Mouse (Mus musculus) thymus, adult 2 months (tissue): Measurements from ENCODE around the gene Ssr1. TPM values are rescaled to one million over a fixed set of nuclear protein-coding genes. Genes with fewer than 3 reads are reported as not detected.

ENCODE experiments used
- DNase-seq: peaks from one replicate; pipeline ENCODE4 v3.0.0; 2021
- H3K27ac ChIP-seq: fragments of 200-500 bp; 2 replicates; pipeline ENCODE4 v1.5.1; 2012; ENCODE audit warnings: low read length, control low read depth; ENCODE audit not compliant: control insufficient read depth, insufficient read depth
- H3K27me3 ChIP-seq: fragments of 200-500 bp; 2 replicates; pipeline ENCODE4 v1.6.1; 2012; ENCODE audit warnings: mild to moderate bottlenecking, low read length, moderate library complexity, mixed read lengths; ENCODE audit not compliant: control insufficient read depth, insufficient read depth
- H3K36me3 ChIP-seq: fragments of 200-500 bp; 2 replicates; pipeline ENCODE4 v1.6.1; 2012; ENCODE audit warnings: mild to moderate bottlenecking, low read length, moderate library complexity; ENCODE audit not compliant: control insufficient read depth, insufficient read depth
- H3K4me1 ChIP-seq: fragments of 200-500 bp; replicated peaks from 2 replicates; pipeline ENCODE4 v1.6.1; 2012; ENCODE audit warnings: low read length; ENCODE audit not compliant: control insufficient read depth, insufficient read depth
- H3K4me3 ChIP-seq: fragments of 200-500 bp; 2 replicates; pipeline ENCODE4 v1.5.1; 2012; ENCODE audit warnings: mild to moderate bottlenecking, low read length, control low read depth, moderate library complexity; ENCODE audit not compliant: control insufficient read depth, insufficient read depth
- CTCF ChIP-seq: fragments of 200-500 bp; IDR thresholded peaks from 2 replicates; pipeline ENCODE4 v1.5.1; 2012; ENCODE audit warnings: mild to moderate bottlenecking, control low read depth, low read length, moderate library complexity, borderline replicate concordance; ENCODE audit not compliant: control insufficient read depth, poor library complexity, insufficient read depth; ENCODE audit errors: extremely low read depth
- POLR2A ChIP-seq: fragments of 200-500 bp; IDR thresholded peaks from 2 replicates; pipeline ENCODE4 v1.6.1; 2012; ENCODE audit warnings: mild to moderate bottlenecking, low read length, control low read depth, moderate library complexity; ENCODE audit not compliant: control insufficient read depth, poor library complexity, insufficient read depth; ENCODE audit errors: extremely low read depth
- WGBS: fragments of 180-500 bp; shearing (Covaris S2); methylation state at CpG from one replicate; pipeline ENCODE4 v1.1.7; 2018; 5-methylcytosine and 5-hydroxymethylcytosine counted together
- polyA plus RNA-seq: library from polyadenylated mRNA; depleted of rRNA; stranded (reverse); fragments of >200 nt; gene quantifications from 2 replicates; pipeline ENCODE4 v1.2.3, GENCODE M21; 2012

The Ssr1 gene
- polyA plus RNA-seq, 1 experiment, result 7.2 TPM

GRCm38 (mm10) chr13:37986166-37986565, 7.9 kb downstream of the Ssr1 start:
- 96% methylated on average over 10 of the region's 10 CpGs for WGBS
- no peak for DNase-seq
- no peaks in the 10 kb centered on the region for H3K27me3 ChIP-seq
- TF ChIP-seq CTCF, result no peak
- TF ChIP-seq POLR2A, result no peak
- H3K4me1 ChIP-seq, result no peaks in the 10 kb centered on the region
- H3K4me3 ChIP-seq, result no peak overlapping the region
- H3K27ac ChIP-seq, result no peak overlapping the region
- peaks cover 79% of the 10 kb centered on the region for H3K36me3 ChIP-seq

- Histone ChIP-seq H3K4me1 (no peaks in the 10 kb centered on the region), H3K4me3 (no peak overlapping the region), H3K27me3 (no peaks in the 10 kb centered on the region), H3K27ac (no peak overlapping the region), H3K36me3 (peaks cover 85% of the 10 kb centered on the region)
- 93% methylated on average over 5 of the region's 5 CpGs for WGBS
- no peak for TF ChIP-seq CTCF
- no peak for TF ChIP-seq POLR2A
- no peak for DNase-seq
These were observed 13.0 kb downstream of the Ssr1 start for GRCm38 (mm10) chr13:37981063-37981462.

GRCm38 (mm10) chr13:37980346-37980745, 13.7 kb downstream of the Ssr1 start:
- Histone ChIP-seq H3K27me3 (no peaks in the 10 kb centered on the region), H3K4me3 (no peak overlapping the region), H3K27ac (no peak overlapping the region), H3K4me1 (no peaks in the 10 kb centered on the region), H3K36me3 (peaks cover 81% of the 10 kb centered on the region)
- 98% methylated on average over 10 of the region's 10 CpGs for WGBS
- no peak for DNase-seq
- TF ChIP-seq CTCF (no peak), POLR2A (no peak)

GRCm38 (mm10) chr13:37979506-37979905, 14.5 kb downstream of the Ssr1 start:
- 97% methylated on average over 12 of the region's 12 CpGs for WGBS
- no peak overlapping the region for H3K4me3 ChIP-seq
- no peak for TF ChIP-seq POLR2A
- H3K36me3 ChIP-seq, result peaks cover 82% of the 10 kb centered on the region
- no peaks in the 10 kb centered on the region for H3K27me3 ChIP-seq
- H3K4me1 ChIP-seq, result no peaks in the 10 kb centered on the region
- no peak overlapping the region for H3K27ac ChIP-seq
- no peak for DNase-seq

- Histone ChIP-seq H3K36me3 (peaks cover 36% of the 10 kb centered on the region), H3K27ac (no peak overlapping the region), H3K4me3 (no peak overlapping the region), H3K4me1 (no peaks in the 10 kb centered on the region), H3K27me3 (no peaks in the 10 kb centered on the region)
- WGBS, result 95% methylated on average over 5 of the region's 5 CpGs
- DNase-seq, result no peak
- TF ChIP-seq POLR2A (no peak), CTCF (no peak)
These were observed 19.3 kb downstream of the Ssr1 start for GRCm38 (mm10) chr13:37974731-37975130.

GRCm38 (mm10) chr13:37974036-37974435, 20.0 kb downstream of the Ssr1 start:
- H3K27ac ChIP-seq, result no peak overlapping the region
- DNase-seq, result no peak
- no peaks in the 10 kb centered on the region for H3K4me1 ChIP-seq
- no peak overlapping the region for H3K4me3 ChIP-seq
- H3K36me3 ChIP-seq, result peaks cover 29% of the 10 kb centered on the region
- no peaks in the 10 kb centered on the region for H3K27me3 ChIP-seq
- TF ChIP-seq POLR2A (no peak), CTCF (no peak)
- WGBS, result 95% methylated on average over 6 of the region's 6 CpGs

GRCm38 (mm10) chr13:37970887-37971530, 23.0 kb downstream of the Ssr1 start:
- H3K27me3 ChIP-seq, result no peaks in the 10 kb centered on the region
- H3K4me1 ChIP-seq, result no peaks in the 10 kb centered on the region
- 91% methylated on average over 11 of the region's 11 CpGs for WGBS
- H3K36me3 ChIP-seq, result peaks cover 4% of the 10 kb centered on the region; the same call in 1 of the 2 replicates
- TF ChIP-seq POLR2A, result no peak
- TF ChIP-seq CTCF, result no peak; the same call in 1 of the 2 replicates
- H3K4me3 ChIP-seq, result no peak overlapping the region
- no peak overlapping the region for H3K27ac ChIP-seq
- no peak for DNase-seq

- Histone ChIP-seq H3K27me3 (no peaks in the 10 kb centered on the region), H3K4me3 (no peak overlapping the region), H3K27ac (no peak overlapping the region), H3K36me3 (0 out of 2 replicates have a peak, but pooled peaks cover under 1% of the 10 kb centered on the region), H3K4me1 (no peaks in the 10 kb centered on the region)
- DNase-seq, result no peak
- WGBS, result 95% methylated on average over 8 of the region's 8 CpGs
- TF ChIP-seq POLR2A (no peak), CTCF (no peak)
These were observed 24.0 kb downstream of the Ssr1 start for GRCm38 (mm10) chr13:37969988-37970387.
